Mouse (Mus musculus) MEL (cell line): ENCODE measurements around the gene Chchd4. TPM values are rescaled to one million over a fixed set of nuclear protein-coding genes. Genes with fewer than 3 reads are reported as not detected.

Experiments
- polyA plus RNA-seq, 2 experiments: library from polyadenylated mRNA; stranded (reverse) in 1 of 2; unstranded in 1 of 2; fragments of >175 nt in 1 of 2; fragments of >200 nt in 1 of 2; gene quantifications; 2 replicates each; pipeline versions ENCODE4 v1.2.1 to v1.2.4; 2012; ENCODE audit warnings: low replicate concordance in 2 of 2, low read depth in 1 of 2; ENCODE audit not compliant: insufficient read length in 2 of 2, insufficient read depth in 1 of 2, missing spikeins in 1 of 2
- total RNA-seq: library from RNA; depleted of rRNA; stranded (reverse); fragments of 300-350 nt; gene quantifications from 2 replicates; pipeline ENCODE4 v1.2.3, GENCODE M21; 2012; rRNA removed

The Chchd4 gene
- total and polyA plus RNA-seq, 3 experiments: 38.5 to 54.8 TPM; not detected in 1

Other genes with a start within 250 kb of the Chchd4 start
- gene Wnt7a, start 62.2 kb downstream of the Chchd4 start, total RNA-seq: not detected in 2 replicates
- gene Wnt7a, start 62.2 kb downstream of the Chchd4 start, polyA plus RNA-seq: not detected
- 17.0 and 22.3 TPM in 2 replicates for gene Tmem43, start 157 bp upstream of the Chchd4 start, total RNA-seq
- gene Tmem43, start 157 bp upstream of the Chchd4 start, polyA plus RNA-seq: 10 to 100 TPM in 1 of 2 experiments, not detected in 1; 23.7 TPM
- 12.6 and 15.3 TPM in 2 replicates for gene Xpc, start 42.3 kb upstream of the Chchd4 start, total RNA-seq
- 10 to 100 TPM in 1 of 2 experiments, not detected in 1; 15.5 TPM for gene Xpc, start 42.3 kb upstream of the Chchd4 start, polyA plus RNA-seq
- 235 and 259 TPM in 2 replicates for gene Lsm3, start 42.4 kb upstream of the Chchd4 start, total RNA-seq
- gene Lsm3, start 42.4 kb upstream of the Chchd4 start, polyA plus RNA-seq: 100 to 1,000 TPM in 1 of 2 experiments, not detected in 1; 238 TPM
- gene Slc6a6, start 210.5 kb upstream of the Chchd4 start, total RNA-seq: 54.6 and 57.2 TPM in 2 replicates
- gene Slc6a6, start 210.5 kb upstream of the Chchd4 start, polyA plus RNA-seq: 10 to 100 TPM in 1 of 2 experiments, not detected in 1; 90.0 TPM